Mouse (Mus musculus) ES-Bruce4 (cell line): ENCODE data around the gene Gm3173.
"Not testable (repeated sequence)": the region's sequence is repeated elsewhere in the genome, so short reads cannot be mapped to it uniquely, and the experiment has no call there.

ENCODE experiments used
- CTCF ChIP-seq: IDR thresholded peaks from one replicate; pipeline ENCODE4 v1.8.1; 2011; ENCODE audit warnings: low read depth, low read length
- EP300 ChIP-seq: IDR thresholded peaks from 2 replicates; pipeline ENCODE4 v1.6.1; 2011; ENCODE audit warnings: low read depth, low read length; ENCODE audit not compliant: insufficient read depth
- POLR2A ChIP-seq: IDR thresholded peaks from one replicate; pipeline ENCODE4 v1.8.1; 2011; ENCODE audit warnings: low read length; ENCODE audit not compliant: insufficient read depth

- not testable (repeated sequence) for TF ChIP-seq EP300, CTCF, POLR2A
These were observed 68.6 kb downstream of the Gm3173 start for GRCm38 (mm10) chr14:4499425-4499824.
